Mouse (Mus musculus): ENCODE measurements around the gene Ubr7.

GRCm38 (mm10) chr12:102784899-102785592, 27.3 kb downstream of the Ubr7 start:
- no peak for TF ChIP-seq CTCF (IDR thresholded peaks at IDR 0.05; ENCODE audit: borderline replicate concordance, control insufficient read depth, extremely low read depth, insufficient read depth, low read length, poor library complexity)
- no peak for TF ChIP-seq POLR2A (IDR thresholded peaks at IDR 0.05; ENCODE audit: control insufficient read depth, extremely low read depth, insufficient read depth, low read length, poor library complexity)
